Mouse (Mus musculus): ENCODE data around the gene 2700097O09Rik. TPM values are rescaled to one million over a fixed set of nuclear protein-coding genes. Genes with fewer than 3 reads are reported as not detected.
"Not testable (repeated sequence)": the region's sequence is repeated elsewhere in the genome, so short reads cannot be mapped to it uniquely, and the experiment has no call there.

Gene 2700097O09Rik
- polyA plus RNA-seq, 1 experiment from 2014 or later, result 9.8 TPM

DNA sequence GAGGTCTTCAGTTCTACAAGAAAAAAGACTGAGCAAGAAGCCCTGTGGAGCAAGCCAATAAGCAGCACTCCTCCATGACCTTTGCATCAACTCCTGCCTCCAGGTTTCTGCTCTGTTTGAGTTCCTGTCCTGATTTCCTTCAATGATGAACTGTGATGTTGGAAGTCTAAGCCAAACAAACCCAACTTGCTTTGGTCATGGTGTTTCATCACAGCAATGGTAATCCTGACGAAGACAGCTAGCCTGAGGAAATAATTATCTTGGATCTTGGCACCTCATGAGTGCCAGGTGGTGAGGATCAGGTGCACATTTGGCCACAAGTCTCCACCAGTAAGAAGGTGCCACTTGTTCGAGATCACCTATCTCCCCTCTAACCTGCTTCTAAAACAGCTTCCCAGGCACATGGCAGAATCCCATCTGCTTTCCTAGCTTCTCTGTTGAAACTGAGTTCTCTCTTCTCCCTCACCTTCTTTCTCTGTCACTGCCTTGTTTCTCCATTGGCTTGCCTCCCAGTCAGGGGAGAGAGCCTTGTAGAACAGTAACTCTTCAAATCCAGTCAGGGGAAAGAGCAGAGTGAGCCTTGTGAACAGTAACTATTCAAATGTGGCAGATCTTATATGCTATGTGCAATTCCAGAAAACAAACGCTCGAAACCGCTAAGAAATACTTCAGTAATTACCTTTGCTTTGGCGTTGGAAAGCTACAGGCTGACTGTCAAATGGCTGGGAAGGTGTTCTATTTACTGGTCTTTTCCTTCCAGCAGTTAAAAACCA, 66.1 kb downstream of the 2700097O09Rik start, which contains the start of gene Baz1a:
Baz1a (minus strand) TSS at position 723 of the 773 bp plus-strand sequence.
- DNase-seq (ENCODE audit: low spot score) (no peak), ATAC-seq (ENCODE audit: low FRiP score, low TSS enrichment) (no peak)
- no peaks in the 10 kb centered on the region for H3K9me3 ChIP-seq (ENCODE audit: control insufficient read depth, low read length)
- H3K27ac ChIP-seq (replicated peaks), result no peak within 1 kb of the TSS
- no peak within 1 kb of the TSS for H3K9ac ChIP-seq (ENCODE audit: low read length)
- no peaks in the 10 kb centered on the region for H3K4me1 ChIP-seq (replicated peaks; ENCODE audit: control insufficient read depth, insufficient read depth)
- TF ChIP-seq CTCF (IDR thresholded peaks at IDR 0.05; ENCODE audit: low read depth), result no peak
- no peaks in the 10 kb centered on the region for H3K36me3 ChIP-seq (ENCODE audit: control insufficient read depth, insufficient read depth, low read length)
- H3K27me3 ChIP-seq (ENCODE audit: control insufficient read depth, insufficient read depth, low read length), result no peaks in the 10 kb centered on the region
- H3K4me2 ChIP-seq (replicated peaks; ENCODE audit: low read depth), result no peak within 1 kb of the TSS
- 73% methylated on average over 6 of the region's 6 CpGs for WGBS
- H3K4me3 ChIP-seq (ENCODE audit: low read depth, low read length), result no peak within 1 kb of the TSS

DNA sequence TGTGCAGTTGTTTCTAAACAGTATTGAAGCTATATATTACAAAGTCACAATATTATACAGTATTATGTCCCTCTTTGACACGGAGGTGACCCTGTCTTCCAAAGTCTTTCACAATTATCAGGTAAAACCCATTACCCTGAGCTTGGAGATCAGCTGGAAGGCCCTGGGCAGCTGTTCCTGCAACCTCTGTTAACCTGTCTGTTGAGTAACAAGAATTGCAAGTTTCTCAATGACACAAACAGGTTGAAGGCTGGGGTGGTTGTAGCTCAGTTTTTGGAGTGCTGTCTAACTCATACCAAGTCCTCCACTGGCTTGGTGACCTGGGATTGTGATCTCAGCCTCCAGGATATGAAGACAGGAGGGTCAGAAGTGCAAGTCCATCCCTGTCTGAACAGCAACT, 66.9 kb downstream of the 2700097O09Rik start:
- no peaks in the 10 kb centered on the region for H3K36me3 ChIP-seq (ENCODE audit: control insufficient read depth, insufficient read depth, low read length)
- TF ChIP-seq CTCF (IDR thresholded peaks at IDR 0.05; ENCODE audit: low read depth) (no peak), EP300 (optimal IDR thresholded peaks at IDR 0.05) (no peak)
- DNase-seq (ENCODE audit: low spot score) (no peak), ATAC-seq (ENCODE audit: low FRiP score, low TSS enrichment) (no peak)
- H3K4me2 ChIP-seq (replicated peaks; ENCODE audit: low read depth), result no peak overlapping the region
- no peaks in the 10 kb centered on the region for H3K9me3 ChIP-seq (ENCODE audit: control insufficient read depth, low read length)
- no peak overlapping the region for H3K4me3 ChIP-seq (ENCODE audit: low read depth, low read length)
- H3K27ac ChIP-seq (replicated peaks), result no peak overlapping the region
- H3K27me3 ChIP-seq (ENCODE audit: control insufficient read depth, insufficient read depth, low read length), result no peaks in the 10 kb centered on the region
- H3K4me1 ChIP-seq (replicated peaks; ENCODE audit: control insufficient read depth, insufficient read depth), result no peaks in the 10 kb centered on the region
- H3K9ac ChIP-seq (ENCODE audit: low read length), result no peak overlapping the region
- 67% methylated on average over 1 of the region's 1 CpGs for WGBS

DNA sequence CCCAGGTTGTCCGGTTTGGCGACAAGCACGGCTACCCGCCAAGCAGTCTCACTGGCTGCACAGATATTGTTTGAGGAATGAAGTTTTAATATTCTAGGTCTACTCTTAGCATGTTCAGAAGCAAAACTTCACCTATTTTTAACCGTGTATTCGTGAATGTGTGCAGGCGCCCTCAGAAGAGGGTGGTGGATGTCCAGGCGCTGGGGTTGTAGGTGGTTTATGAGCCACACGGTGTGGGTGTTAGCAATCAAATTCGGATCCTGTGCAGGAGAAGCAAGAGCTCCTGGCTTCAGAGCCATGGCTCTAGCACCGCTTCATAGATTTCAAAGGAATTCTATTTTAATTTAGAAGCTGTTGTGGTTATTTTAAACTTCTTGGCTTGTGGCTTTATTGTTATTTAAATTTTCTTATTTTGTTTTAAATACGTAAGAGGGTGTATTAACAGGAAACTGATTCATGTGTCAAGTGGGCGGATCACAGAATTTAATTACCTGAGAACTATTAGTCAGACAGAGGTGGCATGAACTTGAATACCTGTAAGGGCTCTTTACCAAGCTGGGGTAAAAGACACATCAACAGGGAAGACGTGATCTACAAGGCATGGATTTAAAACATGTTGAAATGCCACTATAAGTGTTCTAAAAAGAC, 72.4 kb downstream of the 2700097O09Rik start:
- 82% methylated on average over 14 of the region's 14 CpGs for WGBS
- H3K9me3 ChIP-seq (ENCODE audit: control insufficient read depth, low read length), result no peaks in the 10 kb centered on the region
- no peaks in the 10 kb centered on the region for H3K36me3 ChIP-seq (ENCODE audit: control insufficient read depth, insufficient read depth, low read length)
- ATAC-seq (ENCODE audit: low FRiP score, low TSS enrichment), result no peak
- no peaks in the 10 kb centered on the region for H3K4me1 ChIP-seq (replicated peaks; ENCODE audit: control insufficient read depth, insufficient read depth)
- H3K27me3 ChIP-seq (ENCODE audit: control insufficient read depth, insufficient read depth, low read length), result no peaks in the 10 kb centered on the region
- TF ChIP-seq EP300 (optimal IDR thresholded peaks at IDR 0.05) (no peak), CTCF (IDR thresholded peaks at IDR 0.05; ENCODE audit: low read depth) (no peak)
- no peak overlapping the region for H3K9ac ChIP-seq (ENCODE audit: low read length)
- H3K4me2 ChIP-seq (replicated peaks; ENCODE audit: low read depth), result no peak overlapping the region
- DNase-seq (ENCODE audit: low spot score), result no peak
- no peak overlapping the region for H3K27ac ChIP-seq (replicated peaks)
- H3K4me3 ChIP-seq (ENCODE audit: low read depth, low read length), result no peak overlapping the region

GRCm38 (mm10) chr12:55006071-55006470, 73.8 kb downstream of the 2700097O09Rik start:
- Histone ChIP-seq H3K27ac (replicated peaks) (no peak overlapping the region), H3K4me3 (ENCODE audit: low read depth, low read length) (no peak overlapping the region), H3K36me3 (ENCODE audit: control insufficient read depth, insufficient read depth, low read length) (no peaks in the 10 kb centered on the region), H3K27me3 (ENCODE audit: control insufficient read depth, insufficient read depth, low read length) (no peaks in the 10 kb centered on the region), H3K4me1 (replicated peaks; ENCODE audit: control insufficient read depth, insufficient read depth) (no peaks in the 10 kb centered on the region), H3K9me3 (ENCODE audit: control insufficient read depth, low read length) (no peaks in the 10 kb centered on the region), H3K4me2 (replicated peaks; ENCODE audit: low read depth) (no peak overlapping the region), H3K9ac (ENCODE audit: low read length) (no peak overlapping the region)
- no peak for ATAC-seq (ENCODE audit: low FRiP score, low TSS enrichment)
- DNase-seq (ENCODE audit: low spot score), result no peak
- TF ChIP-seq EP300 (optimal IDR thresholded peaks at IDR 0.05) (no peak), CTCF (IDR thresholded peaks at IDR 0.05; ENCODE audit: low read depth) (no peak)
- 89% methylated on average over 7 of the region's 7 CpGs for WGBS

DNA sequence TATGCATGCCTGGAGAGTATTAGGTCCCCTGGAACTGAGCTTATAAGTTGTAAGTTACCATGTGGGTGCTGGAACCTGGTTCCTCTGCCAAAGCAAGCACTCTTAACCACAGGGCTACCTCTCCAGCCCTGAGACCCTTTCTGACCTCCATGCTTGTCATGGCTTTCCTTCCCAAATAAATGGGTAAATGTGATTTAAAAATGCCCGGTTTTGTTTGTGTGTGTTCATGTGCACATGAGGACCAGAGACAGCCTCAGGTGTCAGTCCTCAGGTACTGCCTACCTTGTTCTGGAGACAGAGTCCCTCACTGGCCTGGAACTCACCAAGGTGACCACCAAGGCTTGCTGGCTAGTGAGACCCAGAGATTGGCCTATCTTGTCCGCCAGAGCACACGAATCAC, 75.5 kb downstream of the 2700097O09Rik start:
- Histone ChIP-seq H3K4me2 (replicated peaks; ENCODE audit: low read depth) (no peak overlapping the region), H3K36me3 (ENCODE audit: control insufficient read depth, insufficient read depth, low read length) (no peaks in the 10 kb centered on the region), H3K4me3 (ENCODE audit: low read depth, low read length) (no peak overlapping the region), H3K27ac (replicated peaks) (no peak overlapping the region), H3K9me3 (ENCODE audit: control insufficient read depth, low read length) (no peaks in the 10 kb centered on the region), H3K9ac (ENCODE audit: low read length) (no peak overlapping the region), H3K27me3 (ENCODE audit: control insufficient read depth, insufficient read depth, low read length) (no peaks in the 10 kb centered on the region), H3K4me1 (replicated peaks; ENCODE audit: control insufficient read depth, insufficient read depth) (no peaks in the 10 kb centered on the region)
- 87% methylated on average over 3 of the region's 3 CpGs for WGBS
- DNase-seq (ENCODE audit: low spot score) (no peak), ATAC-seq (ENCODE audit: low FRiP score, low TSS enrichment) (no peak)
- TF ChIP-seq EP300 (optimal IDR thresholded peaks at IDR 0.05), result no peak
- TF ChIP-seq CTCF (IDR thresholded peaks at IDR 0.05; ENCODE audit: low read depth), result no peak

DNA sequence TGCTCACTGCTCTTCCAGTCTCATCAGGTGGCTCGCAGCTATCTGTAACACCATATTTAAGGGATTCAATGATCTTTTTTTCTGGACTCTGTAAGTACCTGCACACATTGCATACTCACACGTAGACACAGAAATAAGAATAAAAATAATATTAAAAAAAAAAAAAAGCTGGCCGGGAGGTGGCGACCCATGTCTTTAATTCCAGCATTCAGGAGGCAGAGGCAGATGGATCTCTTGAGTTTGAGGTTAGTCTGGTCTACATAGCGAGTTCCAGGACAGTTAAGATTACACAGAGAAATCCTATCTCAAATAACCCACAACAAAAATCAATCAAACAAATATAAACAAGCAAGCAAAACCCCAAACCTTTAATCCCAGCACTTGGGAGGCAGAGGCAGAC, 76.1 kb downstream of the 2700097O09Rik start:
- Histone ChIP-seq H3K9me3 (ENCODE audit: control insufficient read depth, low read length) (no peaks in the 10 kb centered on the region), H3K4me2 (replicated peaks; ENCODE audit: low read depth) (no peak overlapping the region), H3K36me3 (ENCODE audit: control insufficient read depth, insufficient read depth, low read length) (no peaks in the 10 kb centered on the region), H3K4me1 (replicated peaks; ENCODE audit: control insufficient read depth, insufficient read depth) (no peaks in the 10 kb centered on the region), H3K27ac (replicated peaks) (no peak overlapping the region), H3K4me3 (ENCODE audit: low read depth, low read length) (no peak overlapping the region), H3K9ac (ENCODE audit: low read length) (no peak overlapping the region), H3K27me3 (ENCODE audit: control insufficient read depth, insufficient read depth, low read length) (no peaks in the 10 kb centered on the region)
- no peak for DNase-seq (ENCODE audit: low spot score)
- TF ChIP-seq EP300 (optimal IDR thresholded peaks at IDR 0.05) (no peak), CTCF (IDR thresholded peaks at IDR 0.05; ENCODE audit: low read depth) (no peak)
- no peak for ATAC-seq (ENCODE audit: low FRiP score, low TSS enrichment)
- 80% methylated on average over 5 of the region's 5 CpGs for WGBS

DNA sequence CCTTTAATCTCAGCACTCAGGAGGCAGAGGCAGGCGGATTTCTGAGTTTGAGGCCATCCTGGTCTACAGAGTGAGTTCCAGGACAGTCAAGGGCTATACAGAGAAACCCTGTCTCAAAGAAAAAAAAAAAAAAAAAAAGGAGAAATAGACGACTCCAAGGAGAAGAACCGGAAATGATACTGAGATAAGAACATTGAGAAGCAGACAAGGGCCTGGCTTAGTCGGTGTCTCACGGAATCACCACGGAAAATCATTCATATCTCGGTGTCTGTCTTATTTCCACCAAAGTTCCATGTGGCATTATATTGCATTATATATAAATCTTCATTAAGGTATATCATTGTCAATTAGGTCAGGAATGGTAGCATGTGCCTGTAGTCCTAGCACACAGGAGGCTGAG, 77.4 kb downstream of the 2700097O09Rik start:
- not testable (repeated sequence) for H3K9ac ChIP-seq (ENCODE audit: low read length); H3K27me3 ChIP-seq (ENCODE audit: control insufficient read depth, insufficient read depth, low read length); H3K27ac ChIP-seq (replicated peaks); H3K9me3 ChIP-seq (ENCODE audit: control insufficient read depth, low read length); ATAC-seq (ENCODE audit: low FRiP score, low TSS enrichment); H3K4me1 ChIP-seq (replicated peaks; ENCODE audit: control insufficient read depth, insufficient read depth); DNase-seq (ENCODE audit: low spot score); H3K4me2 ChIP-seq (replicated peaks; ENCODE audit: low read depth); H3K36me3 ChIP-seq (ENCODE audit: control insufficient read depth, insufficient read depth, low read length); H3K4me3 ChIP-seq (ENCODE audit: low read depth, low read length)
- WGBS, result 93% methylated on average over 7 of the region's 7 CpGs
